Mouse (Mus musculus): ENCODE data around the gene Bbs9. TPM values are rescaled to one million over a fixed set of nuclear protein-coding genes. Genes with fewer than 3 reads are reported as not detected.

Gene Bbs9
- polyA plus RNA-seq, 1 experiment from 2014 or later, result 20.4 TPM

- Histone ChIP-seq H3K36me3 (replicated peaks) (no peaks in the 10 kb centered on the region), H3K4me3 (replicated peaks) (no peak overlapping the region), H3K27ac (no peak overlapping the region), H3K4me2 (no peak overlapping the region), H3K4me1 (no peaks in the 10 kb centered on the region), H3K27me3 (no peaks in the 10 kb centered on the region), H3K9me3 (no peaks in the 10 kb centered on the region), H3K9ac (no peak overlapping the region)
- 91% methylated on average over 1 of the region's 1 CpGs for WGBS
- ATAC-seq (ENCODE audit: low FRiP score), result no peak
These were observed 75.8 kb downstream of the Bbs9 start for GRCm38 (mm10) chr9:22551273-22551672.

GRCm38 (mm10) chr9:22556076-22556475 is 80.6 kb downstream of the Bbs9 start:
- H3K4me3 ChIP-seq (replicated peaks), result no peak overlapping the region
- H3K27ac ChIP-seq, result no peak overlapping the region
- H3K36me3 ChIP-seq (replicated peaks), result no peaks in the 10 kb centered on the region
- no peaks in the 10 kb centered on the region for H3K27me3 ChIP-seq
- no peak overlapping the region for H3K9ac ChIP-seq
- no peak for ATAC-seq (ENCODE audit: low FRiP score)
- no peak overlapping the region for H3K4me2 ChIP-seq
- 73% methylated on average over 5 of the region's 5 CpGs for WGBS
- 0 out of 2 replicates have a peak, but pooled peaks cover 3% of the 10 kb centered on the region for H3K4me1 ChIP-seq
- no peaks in the 10 kb centered on the region for H3K9me3 ChIP-seq

DNA sequence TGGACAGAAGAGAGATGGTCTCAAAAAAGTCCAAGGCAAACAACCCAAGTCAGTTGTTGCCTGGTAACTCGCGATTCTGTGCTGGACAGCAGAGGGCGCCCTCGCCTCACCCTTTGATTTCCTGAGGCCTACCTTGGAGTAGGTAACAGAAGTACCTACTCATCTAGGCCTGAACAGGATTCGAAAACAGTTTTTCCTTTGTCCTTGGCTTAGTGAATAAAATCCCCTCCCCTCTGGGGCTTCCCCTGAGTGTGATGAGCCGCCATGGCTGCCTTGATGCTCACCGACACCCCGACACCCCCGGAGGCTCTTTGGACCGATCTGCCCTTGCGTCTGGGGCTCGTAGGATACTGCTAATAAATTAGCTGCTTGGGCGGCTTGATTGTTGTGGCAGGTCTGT is 82.0 kb downstream of the Bbs9 start:
- peak; percentile 36; the same call in 1 of the 2 replicates for ATAC-seq (ENCODE audit: low FRiP score)
- Histone ChIP-seq H3K27ac (no peak overlapping the region), H3K4me2 (no peak overlapping the region), H3K9ac (no peak overlapping the region), H3K4me3 (replicated peaks) (no peak overlapping the region), H3K4me1 (0 out of 2 replicates have a peak, but pooled peaks cover 3% of the 10 kb centered on the region), H3K27me3 (no peaks in the 10 kb centered on the region), H3K36me3 (replicated peaks) (no peaks in the 10 kb centered on the region), H3K9me3 (no peaks in the 10 kb centered on the region)
- WGBS, result 54% methylated on average over 13 of the region's 13 CpGs

- Histone ChIP-seq H3K27ac (no peak overlapping the region), H3K27me3 (no peaks in the 10 kb centered on the region), H3K9me3 (no peaks in the 10 kb centered on the region), H3K9ac (no peak overlapping the region), H3K36me3 (replicated peaks) (no peaks in the 10 kb centered on the region), H3K4me2 (no peak overlapping the region), H3K4me3 (replicated peaks) (no peak overlapping the region), H3K4me1 (no peaks in the 10 kb centered on the region)
- no peak for ATAC-seq (ENCODE audit: low FRiP score)
- WGBS, result 93% methylated on average over 11 of the region's 11 CpGs
These were observed 88.3 kb downstream of the Bbs9 start for GRCm38 (mm10) chr9:22563612-22564347.

DNA sequence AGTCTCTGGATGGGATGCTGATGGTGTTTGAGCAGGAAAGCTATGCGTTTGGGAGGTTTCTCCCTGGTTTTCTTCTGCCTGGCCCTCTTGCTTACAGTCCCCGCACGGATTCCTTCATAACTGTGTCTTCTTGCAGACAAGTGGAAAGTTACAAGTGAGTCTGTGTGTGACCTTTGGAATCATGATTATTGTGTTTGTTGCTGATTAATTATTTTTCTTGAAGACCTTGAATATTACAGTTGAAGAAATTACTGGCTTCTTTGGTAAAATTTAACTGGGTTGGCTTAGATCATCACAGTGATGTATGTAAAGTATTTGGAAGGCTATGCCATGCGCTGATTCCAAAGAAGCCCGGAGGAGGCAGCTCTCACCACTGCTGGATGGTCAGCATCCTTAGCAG is 92.2 kb downstream of the Bbs9 start:
- Histone ChIP-seq H3K9ac (no peak overlapping the region), H3K4me1 (no peaks in the 10 kb centered on the region), H3K27ac (no peak overlapping the region), H3K27me3 (no peaks in the 10 kb centered on the region), H3K36me3 (replicated peaks) (no peaks in the 10 kb centered on the region), H3K4me2 (no peak overlapping the region), H3K4me3 (replicated peaks) (no peak overlapping the region), H3K9me3 (no peaks in the 10 kb centered on the region)
- no peak for ATAC-seq (ENCODE audit: low FRiP score)
- 96% methylated on average over 5 of the region's 5 CpGs for WGBS

GRCm38 (mm10) chr9:22576426-22577139 is 101.1 kb downstream of the Bbs9 start:
- no peaks in the 10 kb centered on the region for H3K36me3 ChIP-seq (replicated peaks)
- no peak for ATAC-seq (ENCODE audit: low FRiP score)
- 88% methylated on average over 14 of the region's 14 CpGs for WGBS
- no peaks in the 10 kb centered on the region for H3K27me3 ChIP-seq
- H3K4me1 ChIP-seq, result 0 out of 2 replicates have a peak, but pooled peaks cover 2% of the 10 kb centered on the region
- H3K9ac ChIP-seq, result no peak overlapping the region
- no peak overlapping the region for H3K4me2 ChIP-seq
- H3K9me3 ChIP-seq, result no peaks in the 10 kb centered on the region
- H3K4me3 ChIP-seq (replicated peaks), result no peak overlapping the region
- no peak overlapping the region for H3K27ac ChIP-seq

GRCm38 (mm10) chr9:22578266-22578665 is 102.8 kb downstream of the Bbs9 start:
- Histone ChIP-seq H3K27me3 (no peaks in the 10 kb centered on the region), H3K4me2 (no peak overlapping the region), H3K4me1 (0 out of 2 replicates have a peak, but pooled peaks cover 2% of the 10 kb centered on the region), H3K4me3 (replicated peaks) (no peak overlapping the region), H3K9ac (no peak overlapping the region), H3K36me3 (replicated peaks) (no peaks in the 10 kb centered on the region), H3K9me3 (no peaks in the 10 kb centered on the region), H3K27ac (no peak overlapping the region)
- ATAC-seq (ENCODE audit: low FRiP score), result no peak
- whole genome bisulfite sequencing, result 90% methylated on average over 3 of the region's 3 CpGs

DNA sequence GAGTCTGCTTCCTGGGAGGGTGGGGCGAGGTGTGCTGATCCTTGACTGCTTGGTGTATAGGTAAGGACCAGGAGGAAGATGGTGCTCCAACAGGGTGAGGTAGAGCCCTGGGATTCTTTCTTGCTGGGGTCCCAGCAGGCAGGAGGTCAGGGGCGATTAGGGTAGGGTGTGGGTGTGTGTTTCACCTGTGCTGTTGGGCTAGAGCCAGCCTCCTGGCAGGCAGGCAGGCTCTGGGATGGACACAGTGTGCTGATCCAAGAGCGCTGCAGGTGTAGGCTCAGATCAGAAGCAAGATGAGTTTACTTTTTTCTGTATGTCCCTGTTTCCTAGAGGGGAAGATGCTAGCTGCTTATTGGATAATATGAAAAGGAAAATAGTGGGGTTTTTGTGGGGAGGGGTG is 108.7 kb downstream of the Bbs9 start:
- Histone ChIP-seq H3K4me3 (replicated peaks) (no peak overlapping the region), H3K9me3 (no peaks in the 10 kb centered on the region), H3K27ac (no peak overlapping the region), H3K9ac (no peak overlapping the region), H3K36me3 (replicated peaks) (peaks cover 4% of the 10 kb centered on the region; the same call in 1 of the 2 replicates), H3K27me3 (no peaks in the 10 kb centered on the region), H3K4me1 (0 out of 2 replicates have a peak, but pooled peaks cover 2% of the 10 kb centered on the region), H3K4me2 (no peak overlapping the region)
- no peak for ATAC-seq (ENCODE audit: low FRiP score)
- 77% methylated on average over 3 of the region's 3 CpGs for WGBS

- Histone ChIP-seq H3K4me3 (replicated peaks) (no peak overlapping the region), H3K27ac (no peak overlapping the region), H3K36me3 (replicated peaks) (no peaks in the 10 kb centered on the region), H3K4me2 (no peak overlapping the region), H3K9me3 (no peaks in the 10 kb centered on the region), H3K9ac (no peak overlapping the region), H3K4me1 (0 out of 2 replicates have a peak, but pooled peaks cover 3% of the 10 kb centered on the region), H3K27me3 (no peaks in the 10 kb centered on the region)
- WGBS, result 94% methylated on average over 5 of the region's 5 CpGs
- ATAC-seq (ENCODE audit: low FRiP score), result no peak
These were observed 117.5 kb downstream of the Bbs9 start for GRCm38 (mm10) chr9:22593032-22593431.

DNA sequence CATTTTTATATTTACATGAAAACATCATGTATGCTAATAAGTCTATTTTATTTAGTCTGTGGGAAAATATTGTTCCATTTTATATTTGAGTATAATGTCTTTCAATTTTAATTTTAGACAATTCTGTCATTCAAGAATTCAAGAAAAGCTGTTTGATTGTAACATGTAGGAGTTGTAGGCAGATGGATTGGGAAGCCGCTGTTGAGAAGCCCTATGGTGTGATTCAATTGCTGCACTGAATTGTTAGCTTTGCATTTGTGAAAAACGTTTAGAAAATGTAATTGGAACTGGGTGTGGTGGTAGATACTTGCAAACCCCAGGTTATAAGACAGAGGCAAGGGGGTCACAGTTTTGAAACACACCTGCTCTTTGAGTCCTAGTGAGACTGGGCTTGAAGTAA is 121.1 kb downstream of the Bbs9 start:
- no peak overlapping the region for H3K9ac ChIP-seq
- no peak overlapping the region for H3K27ac ChIP-seq
- no peaks in the 10 kb centered on the region for H3K27me3 ChIP-seq
- no peaks in the 10 kb centered on the region for H3K36me3 ChIP-seq (replicated peaks)
- WGBS, result 58% methylated on average over 2 of the region's 2 CpGs
- no peak overlapping the region for H3K4me3 ChIP-seq (replicated peaks)
- ATAC-seq (ENCODE audit: low FRiP score), result no peak
- H3K4me2 ChIP-seq, result no peak overlapping the region
- H3K4me1 ChIP-seq, result 0 out of 2 replicates have a peak, but pooled peaks cover 3% of the 10 kb centered on the region
- no peaks in the 10 kb centered on the region for H3K9me3 ChIP-seq

DNA sequence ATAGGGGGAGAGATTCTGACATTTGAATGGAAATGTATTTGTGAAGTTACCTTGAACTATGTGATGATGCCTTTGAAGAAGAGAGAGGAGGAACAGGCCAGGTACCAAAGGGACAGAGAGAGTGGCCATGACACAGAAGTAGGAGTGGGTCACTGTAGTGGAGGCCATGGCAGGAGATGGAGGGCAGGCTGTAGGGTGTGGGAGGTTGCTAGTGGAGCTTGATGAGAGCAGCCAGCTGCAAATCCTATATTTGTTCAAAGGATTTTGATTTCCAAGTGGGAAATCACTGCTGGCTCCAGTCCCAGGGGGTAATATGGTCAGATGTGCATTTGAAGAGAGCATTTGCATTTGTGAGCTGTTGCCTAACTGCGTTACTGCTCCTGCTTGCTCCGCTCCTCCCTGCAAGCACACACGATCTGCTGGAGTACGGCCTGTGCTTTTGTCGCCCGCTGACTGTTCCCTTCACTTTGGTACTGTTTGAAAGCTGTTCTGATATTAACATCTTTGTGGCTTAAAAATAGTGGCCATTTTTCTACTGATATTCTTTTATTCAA is 137.8 kb downstream of the Bbs9 start:
- Histone ChIP-seq H3K4me2 (no peak overlapping the region), H3K27me3 (no peaks in the 10 kb centered on the region), H3K27ac (no peak overlapping the region), H3K4me3 (replicated peaks) (no peak overlapping the region), H3K9me3 (no peaks in the 10 kb centered on the region), H3K4me1 (no peaks in the 10 kb centered on the region; the same call in 1 of the 2 replicates), H3K36me3 (replicated peaks) (no peaks in the 10 kb centered on the region), H3K9ac (no peak overlapping the region)
- WGBS, result 80% methylated on average over 6 of the region's 6 CpGs
- ATAC-seq (ENCODE audit: low FRiP score), result no peak

GRCm38 (mm10) chr9:22619245-22619644 is 143.7 kb downstream of the Bbs9 start:
- no peak for ATAC-seq (ENCODE audit: low FRiP score)
- no peaks in the 10 kb centered on the region for H3K9me3 ChIP-seq
- WGBS, result 88% methylated on average over 1 of the region's 1 CpGs

More at GRCm38 (mm10) chr9:22619245-22619644, 143.7 kb downstream of the Bbs9 start:
- Histone ChIP-seq H3K4me1 (no peaks in the 10 kb centered on the region), H3K27ac (no peak overlapping the region), H3K36me3 (replicated peaks) (no peaks in the 10 kb centered on the region), H3K9ac (no peak overlapping the region), H3K4me2 (no peak overlapping the region), H3K27me3 (no peaks in the 10 kb centered on the region), H3K4me3 (replicated peaks) (no peak overlapping the region)

Measured in forebrain, embryonic 12.5 days (tissue).